23 mouse cellular contexts compared by ENCODE assay signal in the genomic region with DNA sequence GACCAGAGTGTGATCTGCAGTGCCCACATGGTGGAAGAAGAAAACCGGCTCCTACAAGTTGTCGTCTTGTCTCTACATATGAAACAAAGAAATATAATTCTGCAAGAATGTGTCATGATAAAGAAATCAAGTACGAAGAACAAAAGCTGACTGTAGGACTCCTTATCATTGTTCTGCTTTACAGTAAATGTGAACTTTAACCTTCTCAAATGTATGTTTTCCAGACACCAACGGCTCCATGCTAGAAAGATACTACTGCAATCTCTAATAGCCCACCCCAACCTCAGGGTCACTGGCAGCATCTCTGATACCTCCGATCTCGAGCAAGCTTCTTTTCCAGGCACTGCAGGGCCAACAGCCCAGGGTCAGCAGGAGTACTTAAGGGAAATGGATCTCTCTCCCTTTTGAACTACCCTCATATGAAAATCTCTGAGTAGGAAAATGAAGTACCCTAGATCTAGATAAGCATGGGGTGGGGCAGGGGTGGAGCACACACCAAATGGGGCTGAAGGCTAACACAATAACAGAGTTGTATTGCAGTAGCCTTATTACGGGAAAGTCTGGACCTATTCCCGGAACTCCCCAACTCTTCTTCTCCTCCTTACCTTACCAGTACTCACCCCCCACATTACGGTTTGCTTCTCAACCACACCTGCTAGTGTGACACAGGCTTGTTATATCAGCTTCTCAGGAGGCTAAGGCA. TPM values are rescaled to one million over a fixed set of nuclear protein-coding genes. Genes with fewer than 3 reads are reported as not detected.
A peak's percentile ranks its signal among the peaks of the same experiment; 100 is the strongest.
DNase-seq lines count a peak whose midpoint lies in the region; ATAC-seq and TF ChIP-seq lines count a peak whose summit lies in the region.
"Had no signal": no experiment of that assay in that cellular context is flagged by ENCODE, and none has a peak within 500 bp of the region (broad histone marks: within the 10 kb centered on the region; RNA-seq: fewer than 3 reads in every experiment).

No protein-coding gene starts in this region.

- no peak for TF ChIP-seq POLR2A in lung, adult 2 months (IDR thresholded peaks at IDR 0.05; ENCODE audit: borderline replicate concordance, extremely low read depth, low read depth, low read length)
- no peak for TF ChIP-seq POLR2A in small intestine, adult 2 months (IDR thresholded peaks at IDR 0.05; ENCODE audit: low read depth, low read length)

- H3K4me2 ChIP-seq in lung, embryonic 16.5 days (ENCODE audit: low read depth, low read length), result no peak overlapping the region
- no peak overlapping the region for H3K4me2 ChIP-seq in intestine, embryonic 15.5 days (replicated peaks)
- no peak overlapping the region for H3K4me2 ChIP-seq in forebrain, embryonic 14.5 days (ENCODE audit: low read length)
- H3K4me2 ChIP-seq: forebrain, embryonic 15.5 days; heart, embryonic 12.5 days; heart, embryonic 15.5 days; hindbrain, embryonic 12.5 days; hindbrain, embryonic 15.5 days had no signal

- no peaks in the 10 kb centered on the region for H3K9me3 ChIP-seq in lung, embryonic 16.5 days (ENCODE audit: control insufficient read depth, low read length)
- H3K9me3 ChIP-seq in intestine, embryonic 15.5 days, result no peaks in the 10 kb centered on the region
- no peaks in the 10 kb centered on the region for H3K9me3 ChIP-seq in forebrain, embryonic 14.5 days (replicated peaks; ENCODE audit: control insufficient read depth, low read length)
- H3K9me3 ChIP-seq: forebrain, embryonic 10.5 days; forebrain, embryonic 15.5 days; heart, embryonic 12.5 days; heart, embryonic 15.5 days; hindbrain, embryonic 12.5 days; hindbrain, embryonic 15.5 days had no signal

- H3K4me3 ChIP-seq in lung, embryonic 16.5 days (ENCODE audit: low read length), result no peak overlapping the region
- no peak overlapping the region for H3K4me3 ChIP-seq in lung, adult 2 months (replicated peaks; ENCODE audit: extremely low read depth, low read depth, low read length)
- H3K4me3 ChIP-seq in intestine, embryonic 15.5 days (replicated peaks), result no peak overlapping the region
- no peak overlapping the region for H3K4me3 ChIP-seq in small intestine, adult 2 months (ENCODE audit: low read depth, low read length)
- H3K4me3 ChIP-seq in forebrain, embryonic 14.5 days (ENCODE audit: low read depth, low read length), result no peak overlapping the region
- H3K4me3 ChIP-seq: forebrain, embryonic 10.5 days; forebrain, embryonic 15.5 days; heart, embryonic 12.5 days; heart, embryonic 15.5 days; hindbrain, embryonic 12.5 days; hindbrain, embryonic 15.5 days had no signal

- 53% methylated on average over 9 of the region's 9 CpGs for WGBS in lung, embryonic 16.5 days
- WGBS in lung, adult 2 months, result 47% methylated on average over 9 of the region's 9 CpGs
- WGBS in intestine, embryonic 15.5 days, result 71% methylated on average over 9 of the region's 9 CpGs
- WGBS in small intestine, adult 2 months, result 24% methylated on average over 9 of the region's 9 CpGs
- WGBS in forebrain, embryonic 14.5 days, result 93% methylated on average over 9 of the region's 9 CpGs

- no peak for DNase-seq in lung, adult 2 months
- DNase-seq in right cerebral cortex, postnatal 4 days, result no peak
- DNase-seq in forebrain, embryonic 14.5 days (ENCODE audit: low spot score), result no peak
- DNase-seq in right cerebral cortex, postnatal 36 days (ENCODE audit: low spot score in 2 of 2), result no peak
- DNase-seq: adrenal gland, postnatal 10 days; adrenal gland, postnatal 36 days; cerebellum, adult 18-20 months; cerebellum, adult 9-10 months; cerebellum, postnatal 14 days; gastrocnemius, postnatal 25 days; heart, adult 18-20 months; heart, postnatal 10 days had no signal

- no peak for TF ChIP-seq CTCF in lung, adult 2 months (IDR thresholded peaks at IDR 0.05; ENCODE audit: insufficient read depth, low read length)
- TF ChIP-seq CTCF in small intestine, adult 2 months (IDR thresholded peaks at IDR 0.05; ENCODE audit: extremely low read depth, insufficient read length, insufficient replicate concordance, low read depth, low read length), result no peak

- no peaks in the 10 kb centered on the region for H3K36me3 ChIP-seq in lung, embryonic 16.5 days (ENCODE audit: control insufficient read depth, insufficient read depth, low read length)
- H3K36me3 ChIP-seq in intestine, embryonic 15.5 days, result no peaks in the 10 kb centered on the region
- H3K36me3 ChIP-seq in small intestine, adult 2 months (ENCODE audit: control insufficient read depth, insufficient read depth, low read length), result peaks cover 14% of the 10 kb centered on the region
- H3K36me3 ChIP-seq in forebrain, embryonic 14.5 days (ENCODE audit: control insufficient read depth, insufficient read depth, low read length), result no peaks in the 10 kb centered on the region
- H3K36me3 ChIP-seq: forebrain, embryonic 10.5 days; forebrain, embryonic 15.5 days; heart, embryonic 12.5 days; heart, embryonic 15.5 days; hindbrain, embryonic 12.5 days; hindbrain, embryonic 15.5 days had no signal

- peak; percentile 69 for ATAC-seq in lung, embryonic 16.5 days (ENCODE audit: low read depth)
- ATAC-seq in intestine, embryonic 15.5 days, result peak; percentile 84
- peak; percentile 11; the same call in 1 of the 2 replicates for ATAC-seq in megakaryocyte progenitor cell, adult 5-6 weeks (replicated peaks; ENCODE audit: poor library complexity)
- ATAC-seq in forebrain, embryonic 14.5 days, result no peak
- ATAC-seq: activated CD4-positive, CD25-positive, alpha-beta regulatory T cell, adult 4 months; forebrain, embryonic 15.5 days had no signal

- no peak overlapping the region for H3K27ac ChIP-seq in lung, embryonic 16.5 days (ENCODE audit: low read length)
- H3K27ac ChIP-seq in intestine, embryonic 15.5 days, result no peak overlapping the region
- peak overlapping the region; percentile 79 for H3K27ac ChIP-seq in small intestine, adult 2 months (ENCODE audit: insufficient read depth, low read depth, low read length)
- H3K27ac ChIP-seq in forebrain, embryonic 14.5 days (ENCODE audit: low read depth, low read length), result no peak overlapping the region
- H3K27ac ChIP-seq: forebrain, embryonic 10.5 days; forebrain, embryonic 15.5 days; heart, embryonic 15.5 days; hindbrain, embryonic 12.5 days; hindbrain, embryonic 15.5 days had no signal

- peaks cover 6% of the 10 kb centered on the region; the same call in 1 of the 2 replicates for H3K4me1 ChIP-seq in lung, embryonic 16.5 days (replicated peaks; ENCODE audit: control insufficient read depth, insufficient read depth, low read length)
- H3K4me1 ChIP-seq in lung, adult 2 months (ENCODE audit: control insufficient read depth, insufficient read depth, low read length), result peaks cover 14% of the 10 kb centered on the region
- H3K4me1 ChIP-seq in intestine, embryonic 15.5 days (replicated peaks), result 0 out of 2 replicates have a peak, but pooled peaks cover 2% of the 10 kb centered on the region
- H3K4me1 ChIP-seq in small intestine, adult 2 months (ENCODE audit: control insufficient read depth, insufficient read depth, insufficient read length, low read length), result peaks cover 16% of the 10 kb centered on the region; the same call in 1 of the 2 replicates
- H3K4me1 ChIP-seq in forebrain, embryonic 14.5 days (ENCODE audit: control insufficient read depth, insufficient read depth, low read length), result no peaks in the 10 kb centered on the region
- H3K4me1 ChIP-seq: forebrain, embryonic 10.5 days; forebrain, embryonic 15.5 days; heart, embryonic 12.5 days; heart, embryonic 15.5 days; hindbrain, embryonic 12.5 days; hindbrain, embryonic 15.5 days had no signal

- no peak overlapping the region for H3K9ac ChIP-seq in lung, embryonic 16.5 days (ENCODE audit: low read length)
- no peak overlapping the region for H3K9ac ChIP-seq in intestine, embryonic 15.5 days
- no peak overlapping the region for H3K9ac ChIP-seq in forebrain, embryonic 14.5 days (ENCODE audit: low read length)
- H3K9ac ChIP-seq: forebrain, embryonic 15.5 days; heart, embryonic 12.5 days; heart, embryonic 15.5 days; hindbrain, embryonic 12.5 days; hindbrain, embryonic 15.5 days had no signal

- H3K27me3 ChIP-seq in lung, embryonic 16.5 days (ENCODE audit: control insufficient read depth, insufficient read depth, low read depth, low read length), result peaks cover 3% of the 10 kb centered on the region; the same call in 1 of the 2 replicates
- no peaks in the 10 kb centered on the region for H3K27me3 ChIP-seq in intestine, embryonic 15.5 days (replicated peaks)
- H3K27me3 ChIP-seq in small intestine, adult 2 months (ENCODE audit: control insufficient read depth, insufficient read depth, low read length), result no peaks in the 10 kb centered on the region
- no peaks in the 10 kb centered on the region for H3K27me3 ChIP-seq in forebrain, embryonic 14.5 days (replicated peaks; ENCODE audit: control insufficient read depth, insufficient read depth, low read length)
- H3K27me3 ChIP-seq: forebrain, embryonic 15.5 days; heart, embryonic 12.5 days; heart, embryonic 15.5 days; hindbrain, embryonic 12.5 days; hindbrain, embryonic 15.5 days had no signal

RNA-seq across cellular contexts. Expression of gene Arap2, which starts 22.6 kb away (rescaled TPM):
- polyA plus RNA-seq in lung, embryonic 16.5 days (2015; fragmentation: Nextera tagmentation; extraction: Ambion mirVana), result 4.9 and 7.5 TPM in 2 replicates
- polyA plus RNA-seq in lung, adult 2 months (2012; rRNA removed), result 6.4 and 15.8 TPM in 2 replicates
- 5.7 and 5.9 TPM in 2 replicates for polyA plus RNA-seq in intestine, embryonic 15.5 days (2015; fragmentation: Nextera tagmentation; extraction: Ambion mirVana)
- total RNA-seq in megakaryocyte progenitor cell, adult 5-6 weeks (2015), result 37.3 and 45.4 TPM in 2 replicates
- total RNA-seq in megakaryocyte progenitor cell, adult 5-6 weeks (2017), result 29.0 and 36.1 TPM in 2 replicates
- polyA plus RNA-seq in small intestine, adult 2 months (2012; rRNA removed), result 1.9 and 2.9 TPM in 2 replicates
- polyA plus RNA-seq in forebrain, embryonic 14.5 days (2014; fragmentation: Nextera tagmentation; extraction: Ambion mirVana), result 2.0 and 2.9 TPM in 2 replicates
